Mouse (Mus musculus) activated CD4-positive, CD25-positive, alpha-beta regulatory T cell, adult 4 months (primary cell): ENCODE measurements around the gene Megf8. TPM values are rescaled to one million over a fixed set of nuclear protein-coding genes. Genes with fewer than 3 reads are reported as not detected.

Experiments
- ATAC-seq: one replicate; pipeline ENCODE4 v1.8.0; 2017
- polyA plus RNA-seq, 2 experiments: library from polyadenylated mRNA; unstranded; fragments of 100-300 nt; shearing (Covaris generic); gene quantifications; one replicate each; pipeline ENCODE4 v1.2.1; 2017

Gene Megf8
- polyA plus RNA-seq, 2 experiments from 2014 or later, result 0.03 TPM; not detected in 1

DNA sequence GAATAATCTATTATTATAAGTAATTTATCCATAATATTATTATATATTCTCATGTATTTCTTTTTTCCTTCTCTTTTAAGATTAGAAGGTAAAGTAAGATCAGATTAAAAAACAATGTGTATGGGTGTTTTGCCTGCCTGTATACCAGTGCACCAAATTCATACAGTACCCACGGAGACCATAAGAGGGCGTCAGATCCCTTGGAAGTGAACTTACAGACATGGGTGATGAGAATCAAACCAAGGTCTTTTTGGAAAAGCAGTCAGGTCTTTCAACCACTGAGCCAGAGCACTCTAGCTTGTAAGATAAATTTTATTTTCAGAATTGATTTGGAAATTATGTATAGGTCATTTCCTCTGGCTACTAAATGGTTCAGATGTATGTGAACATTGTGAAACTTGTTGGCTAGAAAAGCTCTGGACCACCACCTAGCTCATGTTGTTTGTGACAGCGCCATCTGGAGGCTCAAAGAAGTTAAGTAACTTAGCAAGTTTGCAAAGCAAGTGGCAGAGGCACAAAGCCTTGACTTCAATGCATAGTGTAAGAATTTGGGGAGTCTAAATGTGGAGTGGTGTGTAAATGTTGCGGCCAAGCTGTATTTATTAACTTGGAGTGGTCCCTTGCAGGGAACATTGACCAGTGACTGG, 92.3 kb downstream of the Megf8 start:
- ATAC-seq, result no peak

DNA sequence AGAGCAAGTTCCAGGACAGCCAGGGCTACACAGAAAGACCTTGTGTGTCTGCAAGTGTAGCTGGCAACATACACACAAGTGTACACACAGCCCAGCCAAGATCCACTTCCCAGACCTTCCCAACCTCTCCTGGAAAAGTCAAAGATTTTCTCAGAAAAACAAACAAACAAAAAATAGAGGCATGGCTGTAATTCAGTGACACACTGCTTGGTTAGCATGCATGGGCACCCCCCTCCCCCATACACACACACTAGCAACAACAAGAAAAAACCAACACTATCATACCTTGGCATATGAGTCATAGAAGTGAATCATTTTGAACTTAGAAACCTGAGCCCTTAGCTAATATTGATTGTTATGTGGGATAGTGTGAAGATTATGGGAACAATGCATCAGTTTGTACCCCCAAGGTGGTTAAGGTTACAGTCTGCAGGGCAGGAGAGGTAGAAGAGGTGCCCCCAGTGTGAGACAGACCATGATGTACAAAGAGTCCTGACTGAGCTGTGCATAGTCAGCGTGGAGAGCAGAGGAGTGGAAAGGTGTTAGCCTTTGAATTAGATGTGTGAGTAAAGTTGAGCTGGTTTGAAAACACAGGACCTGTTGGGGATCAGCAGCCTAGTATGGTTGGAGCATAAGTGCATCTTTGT, 94.1 kb downstream of the Megf8 start:
- ATAC-seq, result no peak

DNA sequence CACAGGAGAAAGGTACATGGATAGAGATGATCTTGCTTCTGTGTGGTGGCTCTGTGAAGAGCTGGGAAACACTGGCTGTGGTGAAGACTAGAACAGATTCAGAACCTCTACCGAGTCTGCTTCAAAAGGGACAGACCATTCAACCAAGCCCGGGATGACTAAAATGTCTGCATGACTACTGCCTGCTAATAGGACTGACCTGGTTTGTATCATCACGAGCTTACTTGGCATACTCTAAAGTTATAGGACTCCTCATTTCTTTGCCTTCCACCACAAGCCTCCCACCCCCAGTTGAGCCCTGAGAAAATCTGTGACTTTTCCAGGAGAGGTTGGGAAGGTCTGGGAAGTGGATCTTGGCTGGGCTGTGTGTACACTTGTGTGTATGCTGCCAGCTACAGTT, 94.9 kb downstream of the Megf8 start:
- ATAC-seq, result no peak

DNA sequence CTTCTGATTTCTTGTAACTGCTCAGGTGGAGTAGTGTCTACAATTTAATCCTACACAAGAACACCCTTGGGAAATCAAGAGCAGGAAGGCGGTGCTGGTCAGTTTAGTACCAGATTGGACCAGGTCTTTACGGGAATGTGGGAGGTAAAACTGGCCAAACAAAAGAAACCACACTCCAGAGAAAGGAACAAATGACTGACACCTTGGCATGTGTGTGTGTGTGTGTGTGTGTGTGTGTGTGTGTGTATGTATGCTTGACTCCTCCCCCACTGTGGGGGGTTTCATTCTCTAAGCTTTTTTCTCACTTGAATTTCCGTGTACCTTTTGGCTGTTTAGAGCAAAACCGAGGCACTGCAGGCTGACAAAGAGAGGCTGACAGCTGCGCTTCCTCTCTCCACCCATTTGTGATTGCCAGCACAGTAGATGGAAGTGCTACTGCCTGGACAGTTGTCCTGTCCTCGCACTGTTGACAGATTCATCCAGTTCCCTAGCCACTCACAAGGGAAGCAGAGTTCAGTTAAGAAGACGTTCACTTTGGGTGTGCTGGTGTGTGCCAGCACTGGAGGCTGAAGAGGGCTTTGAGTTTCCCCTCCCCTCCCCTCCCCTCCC, 96.0 kb downstream of the Megf8 start, which contains the start of gene Cxcl17:
Gene Cxcl17 (minus strand): TSS at position 54 of the 609 bp plus-strand sequence.
- no peak for ATAC-seq

Other genes starting within 250 kb of the Megf8 start
- gene Grik5, start 244.8 kb upstream of the Megf8 start, polyA plus RNA-seq, result 1 to 10 TPM; 2.2 to 2.4 TPM
- 10 to 100 TPM in 1 of 2 experiments, 1 to 10 TPM in 1; 8.9 to 14.2 TPM for gene Zfp574, start 244.6 kb upstream of the Megf8 start, polyA plus RNA-seq
- 10 to 100 TPM; 19.1 to 25.3 TPM for gene Pou2f2, start 137.4 kb upstream of the Megf8 start, polyA plus RNA-seq
- gene Dedd2, start 96.5 kb upstream of the Megf8 start, polyA plus RNA-seq, result 10 to 100 TPM; 26.7 to 31.8 TPM
- gene Zfp526, start 95.7 kb upstream of the Megf8 start, polyA plus RNA-seq, result 1 to 10 TPM; 2.6 to 4.0 TPM
- 1 to 10 TPM; 8.9 to 9.8 TPM for gene Gsk3a, start 79.3 kb upstream of the Megf8 start, polyA plus RNA-seq
- under 1 TPM; 0.28 to 0.38 TPM for gene Erf, start 66.4 kb upstream of the Megf8 start, polyA plus RNA-seq
- 10 to 100 TPM; 23.2 to 26.0 TPM for gene Cic, start 49.5 kb upstream of the Megf8 start, polyA plus RNA-seq
- 10 to 100 TPM; 16.8 to 30.7 TPM for gene Pafah1b3, start 19.2 kb upstream of the Megf8 start, polyA plus RNA-seq
- not detected for gene Prr19, start 15.8 kb upstream of the Megf8 start, polyA plus RNA-seq
- gene Tmem145, start 11.1 kb upstream of the Megf8 start, polyA plus RNA-seq, result not detected
- not detected for gene Cnfn, start 52.6 kb downstream of the Megf8 start, polyA plus RNA-seq
- gene Lipe, start 81.5 kb downstream of the Megf8 start, polyA plus RNA-seq, result 10 to 100 TPM in 1 of 2 experiments, 1 to 10 TPM in 1; 8.5 to 10.7 TPM
- not detected for gene Cxcl17, start 95.7 kb downstream of the Megf8 start, polyA plus RNA-seq
- gene Ceacam1, start 160.4 kb downstream of the Megf8 start, polyA plus RNA-seq, result under 1 TPM in 1 of 2 experiments, not detected in 1; 0.33 TPM
- not detected for gene Ceacam2, start 222.7 kb downstream of the Megf8 start, polyA plus RNA-seq